Comparison of ENCODE assay signal across 8 mouse cellular contexts in genomic region chr7:139584221-139585175, GRCm38 (mm10). TPM values are rescaled to one million over a fixed set of nuclear protein-coding genes. Genes with fewer than 3 reads are reported as not detected.
A peak's percentile ranks its signal among the peaks of the same experiment; 100 is the strongest.
DNase-seq lines count a peak whose midpoint lies in the region; ATAC-seq lines count a peak whose summit lies in the region.

No protein-coding gene starts in this region.

- WGBS in kidney, embryonic 14.5 days = 1% methylated on average over 53 of the region's 53 CpGs
- under 1% methylated on average over 53 of the region's 53 CpGs for WGBS in embryonic facial prominence, embryonic 11.5 days
- WGBS in hindbrain, embryonic 15.5 days = 1% methylated on average over 53 of the region's 53 CpGs
- WGBS in neural tube, embryonic 11.5 days = 1% methylated on average over 52 of the region's 53 CpGs

- H3K4me1 ChIP-seq in kidney, embryonic 14.5 days (ENCODE audit: control insufficient read depth, insufficient read depth, low read length) = peaks cover 13% of the 10 kb centered on the region
- peaks cover 8% of the 10 kb centered on the region for H3K4me1 ChIP-seq in embryonic facial prominence, embryonic 11.5 days (ENCODE audit: control insufficient read depth, insufficient read depth, low read length)
- H3K4me1 ChIP-seq in hindbrain, embryonic 15.5 days (replicated peaks) = peaks cover 27% of the 10 kb centered on the region
- H3K4me1 ChIP-seq in neural tube, embryonic 11.5 days (ENCODE audit: control insufficient read depth, insufficient read depth, low read length) = peaks cover 10% of the 10 kb centered on the region

- H3K36me3 ChIP-seq in kidney, embryonic 14.5 days (ENCODE audit: control insufficient read depth, insufficient read depth, low read length) = no peaks in the 10 kb centered on the region
- no peaks in the 10 kb centered on the region for H3K36me3 ChIP-seq in embryonic facial prominence, embryonic 11.5 days (replicated peaks; ENCODE audit: control insufficient read depth, insufficient read depth, low read depth, low read length)
- no peaks in the 10 kb centered on the region for H3K36me3 ChIP-seq in hindbrain, embryonic 15.5 days
- no peaks in the 10 kb centered on the region for H3K36me3 ChIP-seq in neural tube, embryonic 11.5 days (ENCODE audit: control insufficient read depth, insufficient read depth, low read length)

- H3K4me2 ChIP-seq in kidney, embryonic 14.5 days (replicated peaks; ENCODE audit: low read depth, low read length) = no peak overlapping the region; the same call in 1 of the 2 replicates
- 0 out of 2 replicates have a peak overlapping the region, but pooled peaks have one; percentile 7 for H3K4me2 ChIP-seq in embryonic facial prominence, embryonic 11.5 days (ENCODE audit: low read depth, low read length)
- peak overlapping the region; percentile 13; the same call in 1 of the 2 replicates for H3K4me2 ChIP-seq in hindbrain, embryonic 15.5 days
- 0 out of 2 replicates have a peak overlapping the region, but pooled peaks have one; percentile 9 for H3K4me2 ChIP-seq in neural tube, embryonic 11.5 days (ENCODE audit: low read depth)

- ATAC-seq in kidney, embryonic 14.5 days (ENCODE audit: low FRiP score, low TSS enrichment) = no peak
- ATAC-seq in embryonic facial prominence, embryonic 11.5 days (replicated peaks; ENCODE audit: insufficient number of reproducible peaks, low FRiP score, low TSS enrichment, low read depth) = no peak
- ATAC-seq in hindbrain, embryonic 15.5 days (ENCODE audit: low FRiP score, low read depth) = no peak
- no peak for ATAC-seq in neural tube, embryonic 11.5 days (ENCODE audit: insufficient read depth, low FRiP score, low TSS enrichment)
- ATAC-seq in monocyte, adult 5-6 weeks (replicated peaks; ENCODE audit: insufficient number of reproducible peaks, low FRiP score, low TSS enrichment, poor library complexity, severe bottlenecking) = no peak

- peak overlapping the region; percentile 17 for H3K4me3 ChIP-seq in kidney, embryonic 14.5 days (ENCODE audit: low read length)
- no peak overlapping the region; the same call in 1 of the 2 replicates for H3K4me3 ChIP-seq in embryonic facial prominence, embryonic 11.5 days (ENCODE audit: low read depth, low read length)
- H3K4me3 ChIP-seq in hindbrain, embryonic 15.5 days = peak overlapping the region; percentile 15; the same call in 1 of the 2 replicates
- H3K4me3 ChIP-seq in neural tube, embryonic 11.5 days (ENCODE audit: low read depth, low read length) = no peak overlapping the region

- no peak overlapping the region for H3K9ac ChIP-seq in kidney, embryonic 14.5 days (ENCODE audit: low read depth, low read length)
- no peak overlapping the region; the same call in 1 of the 2 replicates for H3K9ac ChIP-seq in embryonic facial prominence, embryonic 11.5 days (replicated peaks; ENCODE audit: low read length)
- no peak overlapping the region for H3K9ac ChIP-seq in hindbrain, embryonic 15.5 days
- H3K9ac ChIP-seq in neural tube, embryonic 11.5 days (ENCODE audit: low read length) = no peak overlapping the region

- H3K27ac ChIP-seq in kidney, embryonic 14.5 days (ENCODE audit: low read depth, low read length) = no peak overlapping the region
- no peak overlapping the region for H3K27ac ChIP-seq in embryonic facial prominence, embryonic 11.5 days (replicated peaks; ENCODE audit: low read depth, low read length)
- no peak overlapping the region for H3K27ac ChIP-seq in hindbrain, embryonic 15.5 days (replicated peaks)
- H3K27ac ChIP-seq in neural tube, embryonic 11.5 days (ENCODE audit: low read depth, low read length) = no peak overlapping the region

- H3K9me3 ChIP-seq in kidney, embryonic 14.5 days (ENCODE audit: control insufficient read depth, low read length) = no peaks in the 10 kb centered on the region
- H3K9me3 ChIP-seq in embryonic facial prominence, embryonic 11.5 days (replicated peaks; ENCODE audit: control insufficient read depth, low read length) = no peaks in the 10 kb centered on the region
- no peaks in the 10 kb centered on the region for H3K9me3 ChIP-seq in hindbrain, embryonic 15.5 days
- no peaks in the 10 kb centered on the region for H3K9me3 ChIP-seq in neural tube, embryonic 11.5 days (ENCODE audit: control insufficient read depth, low read length)

- DNase-seq in kidney, adult 9 months = no peak
- peak; percentile 22 for DNase-seq in embryonic facial prominence, embryonic 11.5 days (ENCODE audit: low spot score)
- peak; percentile 50 for DNase-seq in neural tube, embryonic 11.5 days (ENCODE audit: low spot score)
- no peak for DNase-seq in frontal cortex, adult 2 months (ENCODE audit: extremely low spot score in 1 of 2, low spot score in 1 of 2)
- no peak for DNase-seq in thymus, postnatal 36 days

- peaks cover 85% of the 10 kb centered on the region for H3K27me3 ChIP-seq in kidney, embryonic 14.5 days (ENCODE audit: control insufficient read depth, insufficient read depth, low read length)
- peaks cover 72% of the 10 kb centered on the region for H3K27me3 ChIP-seq in embryonic facial prominence, embryonic 11.5 days (ENCODE audit: control insufficient read depth, insufficient read depth, low read length)
- H3K27me3 ChIP-seq in hindbrain, embryonic 15.5 days = peaks cover 88% of the 10 kb centered on the region
- H3K27me3 ChIP-seq in neural tube, embryonic 11.5 days (ENCODE audit: control insufficient read depth, insufficient read depth, low read length) = peaks cover 95% of the 10 kb centered on the region

RNA-seq across cellular contexts. Expression of gene Nkx6-2, which starts 1.9 kb away (rescaled TPM):
- not detected in 2 replicates for polyA plus RNA-seq in kidney, embryonic 14.5 days (2014; fragmentation: Nextera tagmentation; extraction: Ambion mirVana)
- 4.2 and 4.4 TPM in 2 replicates for polyA plus RNA-seq in embryonic facial prominence, embryonic 11.5 days (2014; fragmentation: Nextera tagmentation; extraction: Ambion mirVana)
- polyA plus RNA-seq in hindbrain, embryonic 15.5 days (2015; fragmentation: Nextera tagmentation; extraction: Ambion mirVana) = 9.3 and 10.2 TPM in 2 replicates
- 6.1 and 7.1 TPM in 2 replicates for polyA plus RNA-seq in neural tube, embryonic 11.5 days (2014; fragmentation: Nextera tagmentation; extraction: Ambion mirVana)
- not detected in 3 replicates for total RNA-seq in monocyte, adult 5-6 weeks (2017)
- 9.2 and 11.4 TPM in 2 replicates for polyA plus RNA-seq in frontal cortex, adult 2 months (2012; rRNA removed)

Comparison
In these comparisons a context has a peak if more than half of its experiments do, and no peak if none do; other contexts are left out.
1. H3K4me3 ChIP-seq: peak in kidney, embryonic 14.5 days (single experiment) and hindbrain, embryonic 15.5 days (single experiment); none in embryonic facial prominence, embryonic 11.5 days (single experiment) and neural tube, embryonic 11.5 days (single experiment).
2. DNase-seq: peak in embryonic facial prominence, embryonic 11.5 days (single experiment) and neural tube, embryonic 11.5 days (single experiment); none in kidney, adult 9 months (single experiment), frontal cortex, adult 2 months (0 of 2) and thymus, postnatal 36 days (0 of 2).